In the genomic region with DNA sequence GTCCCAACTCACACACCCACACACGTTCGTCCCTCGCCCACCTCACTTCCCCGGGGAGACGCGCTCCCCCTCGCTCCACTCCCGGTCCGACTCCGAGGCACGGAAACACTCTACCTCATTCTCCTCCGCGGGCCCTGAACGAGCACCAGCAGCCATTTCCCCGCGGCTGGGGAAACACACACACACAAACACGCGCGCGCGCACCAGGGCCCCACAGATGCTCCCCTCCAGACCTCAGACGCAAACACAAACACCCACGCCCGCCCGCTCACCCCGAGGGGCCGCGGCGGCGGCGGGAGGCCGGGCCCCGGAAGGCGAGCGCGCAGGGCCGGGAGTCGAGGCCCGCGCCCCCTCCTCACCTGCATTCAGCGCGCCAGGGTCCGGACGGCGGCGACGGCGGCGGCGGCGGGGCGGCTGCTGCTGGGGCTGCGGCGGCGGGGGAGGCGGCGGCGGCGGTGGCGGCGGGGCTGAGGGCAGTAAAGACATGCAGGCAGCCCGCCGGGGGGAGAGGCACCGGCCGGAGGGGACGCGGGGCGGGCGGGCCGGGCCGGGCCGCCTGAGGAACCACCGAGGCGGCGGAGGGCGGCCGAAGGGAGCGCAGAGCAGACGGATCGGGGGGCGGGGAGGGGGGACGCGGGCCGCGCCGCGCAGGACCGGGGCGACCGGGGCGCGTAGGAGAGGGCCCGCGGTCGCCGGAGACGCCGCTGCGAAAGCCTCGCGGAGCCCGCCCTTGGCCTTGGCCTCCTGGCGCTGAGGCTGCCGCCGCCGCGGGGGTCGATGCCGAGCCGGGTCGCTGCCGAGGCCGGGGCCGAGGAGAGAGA, we compare ENCODE assay signal across 7 mouse cellular contexts. TPM values are rescaled to one million over a fixed set of nuclear protein-coding genes. Genes with fewer than 3 reads are reported as not detected.
DNase-seq lines count a peak whose midpoint lies in the region; ATAC-seq and TF ChIP-seq lines count a peak whose summit lies in the region.

No protein-coding gene starts in this region.

- peak overlapping the region; percentile 96 for H3K4me3 ChIP-seq in embryonic facial prominence, embryonic 11.5 days (ENCODE audit: low read depth, low read length)
- peak overlapping the region; percentile 92 for H3K4me3 ChIP-seq in limb, embryonic 10.5 days
- H3K4me3 ChIP-seq in midbrain, embryonic 10.5 days = peak overlapping the region; percentile 92
- H3K4me3 ChIP-seq in small intestine, adult 2 months (ENCODE audit: low read depth, low read length) = peak overlapping the region; percentile 95

- no peaks in the 10 kb centered on the region for H3K9me3 ChIP-seq in embryonic facial prominence, embryonic 11.5 days (replicated peaks; ENCODE audit: control insufficient read depth, low read length)
- no peaks in the 10 kb centered on the region for H3K9me3 ChIP-seq in limb, embryonic 10.5 days (replicated peaks)
- H3K9me3 ChIP-seq in midbrain, embryonic 10.5 days (replicated peaks) = 0 out of 2 replicates have a peak, but pooled peaks cover 2% of the 10 kb centered on the region

- no peak for TF ChIP-seq POLR2A in small intestine, adult 2 months (IDR thresholded peaks at IDR 0.05; ENCODE audit: low read depth, low read length)

- ATAC-seq in embryonic facial prominence, embryonic 11.5 days (replicated peaks; ENCODE audit: insufficient number of reproducible peaks, low FRiP score, low TSS enrichment, low read depth) = peak; percentile 63

- WGBS in embryonic facial prominence, embryonic 11.5 days = 0% methylated on average over 45 of the region's 114 CpGs
- WGBS in limb, embryonic 10.5 days = under 1% methylated on average over 101 of the region's 114 CpGs
- WGBS in midbrain, embryonic 10.5 days = under 1% methylated on average over 102 of the region's 114 CpGs
- under 1% methylated on average over 95 of the region's 114 CpGs for WGBS in small intestine, adult 2 months

- H3K9ac ChIP-seq in embryonic facial prominence, embryonic 11.5 days (replicated peaks; ENCODE audit: low read length) = peak overlapping the region; percentile 98

- peak; percentile 47 for DNase-seq in adrenal gland, adult 8-10 months
- DNase-seq in embryonic facial prominence, embryonic 11.5 days (ENCODE audit: low spot score) = peak; percentile 49
- peak; percentile 55 to 76 for DNase-seq in heart, adult 18-20 months
- peak; percentile 68 for DNase-seq in kidney, adult 18-20 months
- peak; percentile 78 for DNase-seq in limb, embryonic 10.5 days (ENCODE audit: low spot score)
- peak; percentile 69 for DNase-seq in midbrain, embryonic 10.5 days (ENCODE audit: low spot score)

- H3K27ac ChIP-seq in embryonic facial prominence, embryonic 11.5 days (replicated peaks; ENCODE audit: low read depth, low read length) = peak overlapping the region; percentile 98
- H3K27ac ChIP-seq in limb, embryonic 10.5 days = peak overlapping the region; percentile 99
- H3K27ac ChIP-seq in midbrain, embryonic 10.5 days (replicated peaks) = peak overlapping the region; percentile 99
- peak overlapping the region; percentile 99 for H3K27ac ChIP-seq in small intestine, adult 2 months (ENCODE audit: insufficient read depth, low read depth, low read length)

- peak overlapping the region; percentile 76 for H3K4me2 ChIP-seq in embryonic facial prominence, embryonic 11.5 days (ENCODE audit: low read depth, low read length)

- no peaks in the 10 kb centered on the region for H3K4me1 ChIP-seq in embryonic facial prominence, embryonic 11.5 days (ENCODE audit: control insufficient read depth, insufficient read depth, low read length)
- H3K4me1 ChIP-seq in limb, embryonic 10.5 days = peaks cover 18% of the 10 kb centered on the region
- peaks cover 16% of the 10 kb centered on the region for H3K4me1 ChIP-seq in midbrain, embryonic 10.5 days
- no peaks in the 10 kb centered on the region for H3K4me1 ChIP-seq in small intestine, adult 2 months (ENCODE audit: control insufficient read depth, insufficient read depth, insufficient read length, low read length)

- no peaks in the 10 kb centered on the region for H3K27me3 ChIP-seq in embryonic facial prominence, embryonic 11.5 days (ENCODE audit: control insufficient read depth, insufficient read depth, low read length)
- H3K27me3 ChIP-seq in limb, embryonic 10.5 days (ENCODE audit: low read depth, poor library complexity, severe bottlenecking) = no peaks in the 10 kb centered on the region
- H3K27me3 ChIP-seq in midbrain, embryonic 10.5 days (ENCODE audit: low read depth, poor library complexity, severe bottlenecking) = no peaks in the 10 kb centered on the region
- no peaks in the 10 kb centered on the region for H3K27me3 ChIP-seq in small intestine, adult 2 months (ENCODE audit: control insufficient read depth, insufficient read depth, low read length)

- no peaks in the 10 kb centered on the region for H3K36me3 ChIP-seq in embryonic facial prominence, embryonic 11.5 days (replicated peaks; ENCODE audit: control insufficient read depth, insufficient read depth, low read depth, low read length)
- no peaks in the 10 kb centered on the region for H3K36me3 ChIP-seq in limb, embryonic 10.5 days
- no peaks in the 10 kb centered on the region for H3K36me3 ChIP-seq in midbrain, embryonic 10.5 days
- H3K36me3 ChIP-seq in small intestine, adult 2 months (ENCODE audit: control insufficient read depth, insufficient read depth, low read length) = no peaks in the 10 kb centered on the region

- TF ChIP-seq CTCF in small intestine, adult 2 months (IDR thresholded peaks at IDR 0.05; ENCODE audit: extremely low read depth, insufficient read length, insufficient replicate concordance, low read depth, low read length) = no peak

RNA-seq across cellular contexts. Expression of a gene that starts 2.2 kb away (rescaled TPM):
- 10 to 100 TPM; 65.1 to 82.6 (median 74.7) TPM for total RNA-seq in adrenal gland, adult 8-10 months (2022)
- 13.7 and 13.8 TPM in 2 replicates for polyA plus RNA-seq in embryonic facial prominence, embryonic 11.5 days (2014; fragmentation: Nextera tagmentation; extraction: Ambion mirVana)
- 10 to 100 TPM; 45.4 to 51.7 TPM for total RNA-seq in heart, adult 18-20 months (2021)
- 12.2 and 14.3 TPM in 2 replicates for polyA plus RNA-seq in limb, embryonic 10.5 days (2016; fragmentation: Nextera tagmentation; extraction: Ambion mirVana)
- 7.4 and 11.5 TPM in 2 replicates for polyA plus RNA-seq in midbrain, embryonic 10.5 days (2016; fragmentation: Nextera tagmentation; extraction: Ambion mirVana)
- polyA plus RNA-seq in small intestine, adult 2 months (2012; rRNA removed) = 0.90 and 3.0 TPM in 2 replicates

RNA-seq across cellular contexts. Expression of a gene that starts 47.5 kb away (rescaled TPM):
- 10 to 100 TPM; 16.3 to 22.2 (median 22.1) TPM for total RNA-seq in adrenal gland, adult 8-10 months (2022)
- 26.5 and 29.7 TPM in 2 replicates for polyA plus RNA-seq in embryonic facial prominence, embryonic 11.5 days (2014; fragmentation: Nextera tagmentation; extraction: Ambion mirVana)
- total RNA-seq in heart, adult 18-20 months (2021) = 10 to 100 TPM; 32.0 to 32.3 TPM
- polyA plus RNA-seq in limb, embryonic 10.5 days (2016; fragmentation: Nextera tagmentation; extraction: Ambion mirVana) = 23.7 and 26.4 TPM in 2 replicates
- 20.5 and 22.2 TPM in 2 replicates for polyA plus RNA-seq in midbrain, embryonic 10.5 days (2016; fragmentation: Nextera tagmentation; extraction: Ambion mirVana)
- polyA plus RNA-seq in small intestine, adult 2 months (2012; rRNA removed) = 0.77 and 1.3 TPM in 2 replicates

Comparison
In these comparisons a context has a peak if more than half of its experiments do, and no peak if none do; other contexts are left out.
1. Peak in every context shown above with its lines: DNase-seq, ATAC-seq, H3K4me3 ChIP-seq and H3K27ac ChIP-seq.